Mouse (Mus musculus) heart, embryonic 10.5 days (tissue): ENCODE data around the gene Ptges2. TPM values are rescaled to one million over a fixed set of nuclear protein-coding genes. Genes with fewer than 3 reads are reported as not detected.

Source experiments
- DNase-seq: peaks from one replicate; pipeline ENCODE4 v3.0.0-alpha.2; 2017; ENCODE audit warnings: low spot score
- H3K27ac ChIP-seq: fragments of 300-500 bp; sonication (generic); 2 replicates; pipeline ENCODE4 v1.5.1; 2016; ENCODE audit warnings: mild to moderate bottlenecking
- H3K27me3 ChIP-seq: fragments of 300-500 bp; sonication (generic); 2 replicates; pipeline ENCODE4 v1.6.1; 2016; ENCODE audit warnings: mild to moderate bottlenecking; ENCODE audit not compliant: poor library complexity, insufficient read depth, severe bottlenecking
- H3K36me3 ChIP-seq: fragments of 300-500 bp; sonication (generic); 2 replicates; pipeline ENCODE4 v1.6.1; 2016; ENCODE audit warnings: mild to moderate bottlenecking, moderate library complexity
- H3K4me1 ChIP-seq: fragments of 300-500 bp; sonication (generic); 2 replicates; pipeline ENCODE4 v1.6.1; 2016; ENCODE audit warnings: mild to moderate bottlenecking
- H3K4me3 ChIP-seq: fragments of 300-500 bp; sonication (generic); 2 replicates; pipeline ENCODE4 v1.5.1; 2016; ENCODE audit warnings: mild to moderate bottlenecking, moderate library complexity
- H3K9me3 ChIP-seq: fragments of 300-500 bp; sonication (generic); 2 replicates; pipeline ENCODE4 v1.6.1; 2016; ENCODE audit warnings: mild to moderate bottlenecking, moderate library complexity
- WGBS: fragments of 180-500 bp; shearing (Covaris S2); methylation state at CpG from one replicate; pipeline ENCODE4 v1.1.7; 2016; 5-methylcytosine and 5-hydroxymethylcytosine counted together
- polyA plus RNA-seq: library from polyadenylated mRNA; unstranded; fragments of >200 nt; fragmentation: Nextera tagmentation; extraction: Ambion mirVana; gene quantifications from 2 replicates; pipeline ENCODE4 v1.2.1, GENCODE M21; 2016

Gene Ptges2
- 34.4 and 46.6 TPM in 2 replicates for polyA plus RNA-seq

GRCm38 (mm10) chr2:32395484-32395945 lies at the start of gene Ptges2:
TSS of gene Ptges2 (plus strand) at chr2:32395896.
- Histone ChIP-seq H3K9me3 (no peaks in the 10 kb centered on the region), H3K4me1 (peaks cover 22% of the 10 kb centered on the region), H3K4me3 (peak within 1 kb of the TSS; percentile 95), H3K36me3 (peaks cover 26% of the 10 kb centered on the region), H3K27me3 (no peaks in the 10 kb centered on the region; the same call in 1 of the 2 replicates), H3K27ac (peak within 1 kb of the TSS; percentile 92)
- DNase-seq, result peak; percentile 94
- under 1% methylated on average over 31 of the region's 31 CpGs for WGBS

GRCm38 (mm10) chr2:32347019-32347418 lies 48.7 kb upstream of the Ptges2 start:
- Histone ChIP-seq H3K4me3 (no peak overlapping the region), H3K27ac (no peak overlapping the region), H3K36me3 (no peaks in the 10 kb centered on the region), H3K27me3 (peaks cover 76% of the 10 kb centered on the region), H3K9me3 (no peaks in the 10 kb centered on the region), H3K4me1 (peaks cover 25% of the 10 kb centered on the region)
- 64% methylated on average over 6 of the region's 6 CpGs for WGBS
- DNase-seq, result no peak

- H3K4me1 ChIP-seq, result peaks cover 38% of the 10 kb centered on the region
- no peak overlapping the region for H3K4me3 ChIP-seq
- 80% methylated on average over 11 of the region's 11 CpGs for WGBS
- H3K27ac ChIP-seq, result no peak overlapping the region
- no peak for DNase-seq
- H3K36me3 ChIP-seq, result no peaks in the 10 kb centered on the region
- H3K27me3 ChIP-seq, result peaks cover 81% of the 10 kb centered on the region
- no peaks in the 10 kb centered on the region for H3K9me3 ChIP-seq
Observed at GRCm38 (mm10) chr2:32348311-32348710, 47.4 kb upstream of the Ptges2 start.

GRCm38 (mm10) chr2:32349625-32350255 lies 46.0 kb upstream of the Ptges2 start:
- 56% methylated on average over 8 of the region's 8 CpGs for WGBS
- Histone ChIP-seq H3K9me3 (no peaks in the 10 kb centered on the region), H3K4me3 (no peak overlapping the region), H3K4me1 (peaks cover 52% of the 10 kb centered on the region), H3K36me3 (no peaks in the 10 kb centered on the region), H3K27ac (0 out of 2 replicates have a peak overlapping the region, but pooled peaks have one; percentile 11), H3K27me3 (peaks cover 69% of the 10 kb centered on the region)
- no peak for DNase-seq

GRCm38 (mm10) chr2:32350471-32351051 lies 45.1 kb upstream of the Ptges2 start:
- 45% methylated on average over 13 of the region's 13 CpGs for WGBS

GRCm38 (mm10) chr2:32351471-32351961 lies 44.2 kb upstream of the Ptges2 start:
- no peaks in the 10 kb centered on the region for H3K36me3 ChIP-seq

More at GRCm38 (mm10) chr2:32350471-32351051, 45.1 kb upstream of the Ptges2 start:
- DNase-seq, result no peak
- peaks cover 52% of the 10 kb centered on the region for H3K4me1 ChIP-seq
- H3K4me3 ChIP-seq, result no peak overlapping the region
- H3K36me3 ChIP-seq, result no peaks in the 10 kb centered on the region
- no peak overlapping the region for H3K27ac ChIP-seq
- peaks cover 65% of the 10 kb centered on the region for H3K27me3 ChIP-seq
- H3K9me3 ChIP-seq, result no peaks in the 10 kb centered on the region

GRCm38 (mm10) chr2:32352151-32353006 lies 43.3 kb upstream of the Ptges2 start, which contains the start of gene Ciz1:
TSS of gene Ciz1 (plus strand) at chr2:32352327.
- H3K4me1 ChIP-seq, result peaks cover 59% of the 10 kb centered on the region
- DNase-seq, result no peak
- H3K27ac ChIP-seq, result peak within 1 kb of the TSS; percentile 83
- no peaks in the 10 kb centered on the region for H3K36me3 ChIP-seq
- H3K27me3 ChIP-seq, result peaks cover 57% of the 10 kb centered on the region
- H3K9me3 ChIP-seq, result no peaks in the 10 kb centered on the region
- under 1% methylated on average over 34 of the region's 52 CpGs for WGBS
- H3K4me3 ChIP-seq, result peak within 1 kb of the TSS; percentile 72

More at GRCm38 (mm10) chr2:32351471-32351961, 44.2 kb upstream of the Ptges2 start:
- Histone ChIP-seq H3K4me3 (peak overlapping the region; percentile 72), H3K4me1 (peaks cover 58% of the 10 kb centered on the region), H3K27me3 (peaks cover 64% of the 10 kb centered on the region), H3K9me3 (no peaks in the 10 kb centered on the region), H3K27ac (0 out of 2 replicates have a peak overlapping the region, but pooled peaks have one; percentile 83)
- WGBS, result 55% methylated on average over 9 of the region's 9 CpGs
- no peak for DNase-seq

GRCm38 (mm10) chr2:32353007-32353542 lies 42.6 kb upstream of the Ptges2 start, which contains the start of gene Dnm1:
TSS of gene Dnm1 (minus strand) at chr2:32353338.
- peaks cover 57% of the 10 kb centered on the region for H3K27me3 ChIP-seq
- peak; percentile 92 for DNase-seq
- no peaks in the 10 kb centered on the region for H3K36me3 ChIP-seq
- peak within 1 kb of the TSS; percentile 72 for H3K4me3 ChIP-seq
- peak within 1 kb of the TSS; percentile 83 for H3K27ac ChIP-seq
- WGBS, result under 1% methylated on average over 63 of the region's 63 CpGs
- H3K4me1 ChIP-seq, result peaks cover 62% of the 10 kb centered on the region
- no peaks in the 10 kb centered on the region for H3K9me3 ChIP-seq

- peaks cover 56% of the 10 kb centered on the region for H3K27me3 ChIP-seq
- peak overlapping the region; percentile 72; the same call in 1 of the 2 replicates for H3K4me3 ChIP-seq
- peaks cover 63% of the 10 kb centered on the region for H3K4me1 ChIP-seq
- DNase-seq, result no peak
- H3K27ac ChIP-seq, result 0 out of 2 replicates have a peak overlapping the region, but pooled peaks have one; percentile 83
- 52% methylated on average over 6 of the region's 6 CpGs for WGBS
- H3K36me3 ChIP-seq, result no peaks in the 10 kb centered on the region
- H3K9me3 ChIP-seq, result no peaks in the 10 kb centered on the region
Observed at GRCm38 (mm10) chr2:32353836-32354235, 41.9 kb upstream of the Ptges2 start.

GRCm38 (mm10) chr2:32354336-32354895 lies 41.3 kb upstream of the Ptges2 start:
- Histone ChIP-seq H3K27me3 (peaks cover 51% of the 10 kb centered on the region), H3K4me1 (peaks cover 60% of the 10 kb centered on the region), H3K4me3 (no peak overlapping the region), H3K27ac (no peak overlapping the region), H3K9me3 (no peaks in the 10 kb centered on the region), H3K36me3 (no peaks in the 10 kb centered on the region)
- WGBS, result 80% methylated on average over 3 of the region's 3 CpGs
- DNase-seq, result no peak

GRCm38 (mm10) chr2:32356216-32356615 lies 39.5 kb upstream of the Ptges2 start:
- Histone ChIP-seq H3K4me1 (peaks cover 53% of the 10 kb centered on the region), H3K4me3 (no peak overlapping the region), H3K9me3 (no peaks in the 10 kb centered on the region), H3K27ac (0 out of 2 replicates have a peak overlapping the region, but pooled peaks have one; percentile 29), H3K27me3 (peaks cover 33% of the 10 kb centered on the region), H3K36me3 (no peaks in the 10 kb centered on the region)
- DNase-seq, result no peak
- 70% methylated on average over 10 of the region's 10 CpGs for WGBS

GRCm38 (mm10) chr2:32357710-32358109 lies 38.0 kb upstream of the Ptges2 start:
- no peak for DNase-seq
- H3K27me3 ChIP-seq, result peaks cover 18% of the 10 kb centered on the region
- 67% methylated on average over 3 of the region's 3 CpGs for WGBS
- no peak overlapping the region for H3K27ac ChIP-seq
- H3K4me1 ChIP-seq, result peaks cover 47% of the 10 kb centered on the region
- H3K4me3 ChIP-seq, result no peak overlapping the region
- no peaks in the 10 kb centered on the region for H3K9me3 ChIP-seq
- H3K36me3 ChIP-seq, result no peaks in the 10 kb centered on the region
